In genomic region chr6:66272216-66272615, GRCm38 (mm10) we compare ENCODE assay signal across 15 mouse cellular contexts.
DNase-seq lines count a peak whose midpoint lies in the region; ATAC-seq and TF ChIP-seq lines count a peak whose summit lies in the region.
"Had no signal": no experiment of that assay in that cellular context is flagged by ENCODE, and none has a peak within 500 bp of the region (broad histone marks: within the 10 kb centered on the region; RNA-seq: fewer than 3 reads in every experiment).

No protein-coding gene starts in this region.

- TF ChIP-seq EP300 in CH12.LX (IDR thresholded peaks at IDR 0.05; ENCODE audit: low read length), result no peak
- TF ChIP-seq EP300 in liver, embryonic 14.5 days (IDR thresholded peaks at IDR 0.05; ENCODE audit: low read depth), result no peak

- H3K27ac ChIP-seq in heart, embryonic 16.5 days (ENCODE audit: low read length), result peak overlapping the region; percentile 13; the same call in 1 of the 2 replicates
- H3K27ac ChIP-seq in CH12.LX (ENCODE audit: insufficient read depth, low read depth), result no peak overlapping the region
- H3K27ac ChIP-seq in liver, embryonic 14.5 days, result no peak overlapping the region; the same call in 1 of the 2 replicates
- H3K27ac ChIP-seq: embryonic facial prominence, embryonic 15.5 days; forebrain, embryonic 15.5 days; hindbrain, embryonic 13.5 days; limb, embryonic 12.5 days; midbrain, embryonic 12.5 days had no signal

- no peak for TF ChIP-seq CTCF in CH12.LX (conservative IDR thresholded peaks at IDR 0.05 in 1 of 2, IDR thresholded peaks at IDR 0.05 in 1 of 2; ENCODE audit: low read depth in 2 of 2, low read length in 2 of 2)
- TF ChIP-seq CTCF in liver, embryonic 14.5 days (IDR thresholded peaks at IDR 0.05; ENCODE audit: low read depth), result no peak

- H3K79me2 ChIP-seq in CH12.LX (replicated peaks; ENCODE audit: control insufficient read depth, extremely low read depth, insufficient read depth, poor library complexity, severe bottlenecking), result no peaks in the 10 kb centered on the region

- H3K4me3 ChIP-seq in heart, embryonic 16.5 days (ENCODE audit: low read length), result no peak overlapping the region
- no peak overlapping the region for H3K4me3 ChIP-seq in CH12.LX (replicated peaks in 1 of 3; ENCODE audit: low read depth in 2 of 3, low read length in 2 of 3, poor library complexity in 1 of 3)
- no peak overlapping the region for H3K4me3 ChIP-seq in liver, embryonic 14.5 days (ENCODE audit: insufficient read depth in 1 of 2, low read depth in 2 of 2, low read length in 2 of 2)
- H3K4me3 ChIP-seq: embryonic facial prominence, embryonic 15.5 days; forebrain, embryonic 15.5 days; hindbrain, embryonic 13.5 days; limb, embryonic 12.5 days; midbrain, embryonic 12.5 days had no signal

- dilution Hi-C loops in CH12.LX (cut with MboI; ENCODE audit: extremely low pct_ligation_motif_present, extremely low pct_unique_long_range_greater_than_20kb, low sequenced_read_pairs), result no loop called here

- peaks cover 8% of the 10 kb centered on the region for H3K4me1 ChIP-seq in heart, embryonic 16.5 days (ENCODE audit: control insufficient read depth, insufficient read depth, low read length)
- H3K4me1 ChIP-seq in CH12.LX (ENCODE audit: control insufficient read depth in 1 of 2, insufficient read depth in 2 of 2), result peaks cover 0 to 7% of the 10 kb centered on the region in 2 experiments; a peak in 2 of 4 replicates
- H3K4me1 ChIP-seq in liver, embryonic 14.5 days (replicated peaks; ENCODE audit: control insufficient read depth in 2 of 2, insufficient read depth in 2 of 2, low read length in 1 of 2), result peaks cover 16 to 21% of the 10 kb centered on the region in 2 experiments
- H3K4me1 ChIP-seq: embryonic facial prominence, embryonic 15.5 days; forebrain, embryonic 15.5 days; hindbrain, embryonic 13.5 days; limb, embryonic 12.5 days; midbrain, embryonic 12.5 days had no signal

- no peak for TF ChIP-seq POLR2A in CH12.LX (IDR thresholded peaks at IDR 0.05; ENCODE audit: low read depth, low read length)

- WGBS in heart, embryonic 16.5 days, result 46% methylated on average over 2 of the region's 2 CpGs
- 25% methylated on average over 2 of the region's 2 CpGs for WGBS in liver, embryonic 14.5 days (ENCODE audit: insufficient replicate concordance)

- H3K9ac ChIP-seq in heart, embryonic 16.5 days (ENCODE audit: low read length), result no peak overlapping the region
- no peak overlapping the region for H3K9ac ChIP-seq in CH12.LX (ENCODE audit: insufficient read depth, low read depth)
- no peak overlapping the region for H3K9ac ChIP-seq in liver, embryonic 14.5 days (replicated peaks)
- H3K9ac ChIP-seq: embryonic facial prominence, embryonic 15.5 days; forebrain, embryonic 15.5 days; hindbrain, embryonic 13.5 days; limb, embryonic 12.5 days; midbrain, embryonic 12.5 days had no signal

- H3K27me3 ChIP-seq in heart, embryonic 16.5 days (ENCODE audit: control insufficient read depth, insufficient read depth, low read length), result no peaks in the 10 kb centered on the region
- H3K27me3 ChIP-seq in CH12.LX (replicated peaks), result no peaks in the 10 kb centered on the region
- H3K27me3 ChIP-seq in liver, embryonic 14.5 days (ENCODE audit: control insufficient read depth, insufficient read depth, low read length), result no peaks in the 10 kb centered on the region
- H3K27me3 ChIP-seq: embryonic facial prominence, embryonic 15.5 days; forebrain, embryonic 15.5 days; hindbrain, embryonic 13.5 days; limb, embryonic 12.5 days; midbrain, embryonic 12.5 days had no signal

- ATAC-seq in heart, embryonic 16.5 days (replicated peaks; ENCODE audit: extremely low read depth, insufficient read depth, low FRiP score), result peak; percentile 73
- ATAC-seq in liver, embryonic 14.5 days (ENCODE audit: insufficient read depth), result peak; percentile 85
- ATAC-seq: forebrain, embryonic 15.5 days had no signal

- no peak for DNase-seq in heart, adult 11 months
- peak; percentile 3 for DNase-seq in CH12.LX (ENCODE audit: extremely low read depth)
- peak; percentile 24 for DNase-seq in c-Kit-positive CD71-positive TER-119-positive erythroid progenitor cells, embryonic 14.5 days (ENCODE audit: low spot score)
- peak; percentile 22 to 37 (median 26) for DNase-seq in liver, embryonic 14.5 days (ENCODE audit: low read depth in 3 of 3, low spot score in 3 of 3)
- DNase-seq in layer of hippocampus, postnatal 36 days, result no peak
- no peak for DNase-seq in urinary bladder, adult 18-20 months (ENCODE audit: low spot score in 2 of 2)
- DNase-seq in thymus, postnatal 25 days, result no peak
- DNase-seq: cerebellum, adult 11 months; thymus, adult 2 months had no signal

- no peaks in the 10 kb centered on the region for H3K9me3 ChIP-seq in heart, embryonic 16.5 days (replicated peaks; ENCODE audit: control insufficient read depth, low read length)
- H3K9me3 ChIP-seq in CH12.LX (replicated peaks; ENCODE audit: low read length), result no peaks in the 10 kb centered on the region
- H3K9me3 ChIP-seq in liver, embryonic 14.5 days (ENCODE audit: control insufficient read depth, low read length), result no peaks in the 10 kb centered on the region
- H3K9me3 ChIP-seq: embryonic facial prominence, embryonic 15.5 days; forebrain, embryonic 15.5 days; hindbrain, embryonic 13.5 days; limb, embryonic 12.5 days; midbrain, embryonic 12.5 days had no signal

- in situ Hi-C loops in CH12.LX (cut with MboI; ENCODE audit: low pct_ligation_motif_present, low pct_unique_long_range_greater_than_20kb, low sequenced_read_pairs), result no loop called here

- no peak for TF ChIP-seq RAD21 in CH12.LX (IDR thresholded peaks at IDR 0.05; ENCODE audit: low read depth, low read length)

- H3K36me3 ChIP-seq in heart, embryonic 16.5 days (ENCODE audit: control insufficient read depth, insufficient read depth), result no peaks in the 10 kb centered on the region
- H3K36me3 ChIP-seq in CH12.LX (replicated peaks in 1 of 2; ENCODE audit: control insufficient read depth in 1 of 2, insufficient read depth in 1 of 2, low read length in 1 of 2), result no peaks in the 10 kb centered on the region
- H3K36me3 ChIP-seq in liver, embryonic 14.5 days (replicated peaks; ENCODE audit: control insufficient read depth, insufficient read depth, low read depth), result no peaks in the 10 kb centered on the region
- H3K36me3 ChIP-seq: embryonic facial prominence, embryonic 15.5 days; forebrain, embryonic 15.5 days; hindbrain, embryonic 13.5 days; limb, embryonic 12.5 days; midbrain, embryonic 12.5 days had no signal

- no peak overlapping the region for H3K4me2 ChIP-seq in heart, embryonic 16.5 days (ENCODE audit: low read depth, low read length)
- no peak overlapping the region for H3K4me2 ChIP-seq in CH12.LX (ENCODE audit: insufficient read depth, low read depth, poor library complexity, severe bottlenecking)
- H3K4me2 ChIP-seq in liver, embryonic 14.5 days (ENCODE audit: low read depth), result peak overlapping the region; percentile 47
- H3K4me2 ChIP-seq: embryonic facial prominence, embryonic 15.5 days; forebrain, embryonic 15.5 days; hindbrain, embryonic 13.5 days; limb, embryonic 12.5 days; midbrain, embryonic 12.5 days had no signal

TF ChIP-seq in CH12.LX, 34 proteins besides CTCF, POLR2A, EP300 and RAD21:
- TF ChIP-seq GABPA (IDR thresholded peaks at IDR 0.05; ENCODE audit: insufficient replicate concordance, low read depth, low read length) (no peak), USF1 (IDR thresholded peaks at IDR 0.05; ENCODE audit: low read depth, low read length) (no peak), UBTF (IDR thresholded peaks at IDR 0.05; ENCODE audit: low read depth, low read length) (no peak), IRF4 (IDR thresholded peaks at IDR 0.05; ENCODE audit: low read depth, low read length) (no peak), KAT2A (IDR thresholded peaks at IDR 0.05; ENCODE audit: insufficient replicate concordance, low read length) (no peak), NRF1 (IDR thresholded peaks at IDR 0.05; ENCODE audit: low read depth, low read length) (no peak), BHLHE40 (IDR thresholded peaks at IDR 0.05; ENCODE audit: low read depth, low read length) (no peak), JUND (conservative IDR thresholded peaks at IDR 0.05; ENCODE audit: low read depth, low read length) (no peak), CHD2 (IDR thresholded peaks at IDR 0.05; ENCODE audit: low read length) (no peak), SMC3 (IDR thresholded peaks at IDR 0.05; ENCODE audit: low read depth, low read length) (no peak), POLR2AphosphoS2 (IDR thresholded peaks at IDR 0.05; ENCODE audit: low read depth, low read length) (no peak), SIN3A (IDR thresholded peaks at IDR 0.05; ENCODE audit: low read length) (no peak), ELF1 (IDR thresholded peaks at IDR 0.05; ENCODE audit: low read depth, low read length) (no peak)

Comparison
In these comparisons a context has a peak if more than half of its experiments do, and no peak if none do; other contexts are left out.
1. DNase-seq: peak in CH12.LX (single experiment), c-Kit-positive CD71-positive TER-119-positive erythroid progenitor cells, embryonic 14.5 days (single experiment) and liver, embryonic 14.5 days (3 of 3); none in heart, adult 11 months (single experiment), layer of hippocampus, postnatal 36 days (0 of 2), urinary bladder, adult 18-20 months (0 of 2) and thymus, postnatal 25 days (single experiment).